Mouse (Mus musculus) MEL (cell line): ENCODE measurements at regions not wholly inside any gene's neighbourhood (a gene's known extent, or its start where the extent isn't known, plus 50 kb on each side); places are given as distances from the start of the nearest gene placed in this dataset.

Experiments used
- DNase-seq: peaks from one replicate; pipeline ENCODE4 v3.0.0; 2011; ENCODE audit warnings: low read depth, low spot score
- H3K27ac ChIP-seq: 2 replicates; pipeline ENCODE4 v1.5.1; 2012; ENCODE audit warnings: low read depth, mild to moderate bottlenecking, control low read depth, low read length, moderate library complexity; ENCODE audit not compliant: control insufficient read depth
- H3K27me3 ChIP-seq, 2 experiments: fragments of 150-350 bp in 1 of 2; sonication (generic) in 1 of 2; 2 replicates each; pipeline ENCODE4 v1.6.1; 2012; ENCODE audit warnings: low read length in 2 of 2, mild to moderate bottlenecking in 2 of 2, improper control_type of control experiment in 1 of 2, moderate library complexity in 1 of 2; ENCODE audit not compliant: insufficient read depth in 2 of 2, control insufficient read depth in 1 of 2
- H3K36me3 ChIP-seq, 2 experiments: 2 replicates each; pipeline ENCODE4 v1.6.1; 2012 to 2014; ENCODE audit warnings: low read length in 2 of 2, improper control_type of control experiment in 1 of 2, inconsistent platforms in 1 of 2, mild to moderate bottlenecking in 1 of 2; ENCODE audit not compliant: insufficient read depth in 2 of 2, control insufficient read depth in 1 of 2
- H3K4me1 ChIP-seq, 2 experiments: fragments of 150-350 bp in 1 of 2; sonication (generic) in 1 of 2; 2 replicates each; pipeline ENCODE4 v1.6.1; 2012; ENCODE audit warnings: low read length in 2 of 2, improper control_type of control experiment in 1 of 2, mild to moderate bottlenecking in 1 of 2; ENCODE audit not compliant: insufficient read depth in 2 of 2, control insufficient read depth in 1 of 2
- H3K4me3 ChIP-seq, 2 experiments: fragments of 150-350 bp in 1 of 2; sonication (generic) in 1 of 2; 2 replicates each; pipeline ENCODE4 v1.5.1; 2012; ENCODE audit warnings: low read depth in 2 of 2, low read length in 2 of 2, mild to moderate bottlenecking in 2 of 2, moderate library complexity in 2 of 2, control low read depth in 1 of 2, improper control_type of control experiment in 1 of 2; ENCODE audit not compliant: control insufficient read depth in 1 of 2, insufficient read depth in 1 of 2
- H3K79me2 ChIP-seq: 2 replicates; pipeline ENCODE4 v1.6.1; 2012; ENCODE audit warnings: mild to moderate bottlenecking, low read length, moderate library complexity; ENCODE audit not compliant: control insufficient read depth, poor library complexity, insufficient read depth
- H3K9ac ChIP-seq: 2 replicates; pipeline ENCODE4 v1.6.1; 2012; ENCODE audit warnings: low read depth, mild to moderate bottlenecking, control low read depth, low read length, moderate library complexity; ENCODE audit not compliant: control insufficient read depth, poor library complexity, severe bottlenecking
- H3K9me3 ChIP-seq: fragments of 150-350 bp; sonication (generic); replicated peaks from 2 replicates; pipeline ENCODE4 v1.6.1; 2012; ENCODE audit warnings: mild to moderate bottlenecking, low read length, improper control_type of control experiment, moderate library complexity; ENCODE audit not compliant: insufficient read depth
- CHD1 ChIP-seq: IDR thresholded peaks from 2 replicates; pipeline ENCODE4 v1.6.1; 2012; ENCODE audit warnings: low read depth, mild to moderate bottlenecking, inconsistent platforms, low read length, improper control_type of control experiment
- ELF1 ChIP-seq: IDR thresholded peaks from 2 replicates; pipeline ENCODE4 v1.6.1; 2014; ENCODE audit warnings: low read depth, mild to moderate bottlenecking, inconsistent platforms, low read length, improper control_type of control experiment, moderate library complexity
- EP300 ChIP-seq, 2 experiments: IDR thresholded peaks; 2 replicates each; pipeline ENCODE4 v1.6.1; 2011; ENCODE audit warnings: improper control_type of control experiment in 2 of 2, low read length in 2 of 2, low read depth in 1 of 2, mild to moderate bottlenecking in 1 of 2
- GABPA ChIP-seq: IDR thresholded peaks from 2 replicates; pipeline ENCODE4 v1.6.1; 2012; ENCODE audit warnings: low read depth, mild to moderate bottlenecking, inconsistent platforms, low read length, improper control_type of control experiment, moderate library complexity
- JUND ChIP-seq: IDR thresholded peaks from 2 replicates; pipeline ENCODE4 v1.6.1; 2011; ENCODE audit warnings: low read depth, mild to moderate bottlenecking, improper control_type of control experiment, low read length
- MAFK ChIP-seq: IDR thresholded peaks from 2 replicates; pipeline ENCODE4 v1.6.1; 2011; ENCODE audit warnings: low read depth, mild to moderate bottlenecking, low read length, improper control_type of control experiment, borderline replicate concordance
- MAX ChIP-seq: IDR thresholded peaks from 2 replicates; pipeline ENCODE4 v1.6.1; 2011; ENCODE audit warnings: low read length, improper control_type of control experiment
- MEF2A ChIP-seq: IDR thresholded peaks from 2 replicates; pipeline ENCODE4 v1.6.1; 2014; ENCODE audit warnings: low read depth, mild to moderate bottlenecking, inconsistent platforms, low read length, improper control_type of control experiment; ENCODE audit not compliant: poor library complexity, insufficient replicate concordance, severe bottlenecking; ENCODE audit errors: extremely low read depth
- MXI1 ChIP-seq: IDR thresholded peaks from 2 replicates; pipeline ENCODE4 v1.6.1; 2011; ENCODE audit warnings: mild to moderate bottlenecking, low read depth, low read length, improper control_type of control experiment
- MYB ChIP-seq: IDR thresholded peaks from 2 replicates; pipeline ENCODE4 v1.6.1; 2011; ENCODE audit warnings: mild to moderate bottlenecking, low read depth, low read length, improper control_type of control experiment
- NRF1 ChIP-seq: IDR thresholded peaks from 2 replicates; pipeline ENCODE4 v1.6.1; 2014; ENCODE audit warnings: low read depth, mild to moderate bottlenecking, inconsistent platforms, low read length, improper control_type of control experiment, moderate library complexity; ENCODE audit not compliant: poor library complexity, insufficient read depth, severe bottlenecking
- POLR2A ChIP-seq, 2 experiments: IDR thresholded peaks; 2 replicates each; pipeline ENCODE4 v1.6.1; 2011 to 2012; ENCODE audit warnings: low read length in 2 of 2, mild to moderate bottlenecking in 2 of 2, control low read depth in 1 of 2, improper control_type of control experiment in 1 of 2, low read depth in 1 of 2, moderate library complexity in 1 of 2; ENCODE audit not compliant: control insufficient read depth in 1 of 2, insufficient read depth in 1 of 2, poor library complexity in 1 of 2
- POLR2AphosphoS5 ChIP-seq: IDR thresholded peaks from 2 replicates; pipeline ENCODE4 v1.6.1; 2012; ENCODE audit warnings: low read depth, borderline replicate concordance, mild to moderate bottlenecking, inconsistent platforms, low read length, moderate library complexity, mixed read lengths
- RCOR1 ChIP-seq: IDR thresholded peaks from 2 replicates; pipeline ENCODE4 v1.6.1; 2012; ENCODE audit warnings: low read depth, mild to moderate bottlenecking, inconsistent platforms, low read length, improper control_type of control experiment
- TAL1 ChIP-seq: IDR thresholded peaks from 2 replicates; pipeline ENCODE4 v1.6.1; 2012; ENCODE audit warnings: mild to moderate bottlenecking, inconsistent platforms, low read length, moderate library complexity, mixed read lengths
- USF1 ChIP-seq: IDR thresholded peaks from 2 replicates; pipeline ENCODE4 v1.6.1; 2014; ENCODE audit warnings: low read depth, mild to moderate bottlenecking, inconsistent platforms, low read length, improper control_type of control experiment, moderate library complexity
- USF2 ChIP-seq, 2 experiments: IDR thresholded peaks; 2 replicates each; pipeline ENCODE4 v1.6.1; 2011 to 2012; ENCODE audit warnings: improper control_type of control experiment in 2 of 2, low read length in 2 of 2, borderline replicate concordance in 1 of 2, inconsistent platforms in 1 of 2, low read depth in 1 of 2, mild to moderate bottlenecking in 1 of 2; ENCODE audit not compliant: insufficient read depth in 1 of 2
- ZC3H11A ChIP-seq: IDR thresholded peaks from 2 replicates; pipeline ENCODE4 v1.6.1; 2012; ENCODE audit warnings: low read depth, mild to moderate bottlenecking, inconsistent platforms, low read length, improper control_type of control experiment
- ZNF384 ChIP-seq: IDR thresholded peaks from 2 replicates; pipeline ENCODE4 v1.6.1; 2012; ENCODE audit warnings: low read depth, mild to moderate bottlenecking, inconsistent platforms, low read length, improper control_type of control experiment

- no peak for TF ChIP-seq ELF1
These were observed 92.0 kb downstream of the Tmem121 start (continued) for GRCm38 (mm10) chr12:113277741-113278140.

- Histone ChIP-seq H3K79me2 (no peaks in the 10 kb centered on the region), H3K4me3 (no peak overlapping the region), H3K36me3 (no peaks in the 10 kb centered on the region), H3K27ac (no peak overlapping the region), H3K9ac (no peak overlapping the region), H3K4me1 (no peaks in the 10 kb centered on the region), H3K27me3 (no peaks in the 10 kb centered on the region), H3K9me3 (no peaks in the 10 kb centered on the region; the same call in 1 of the 2 replicates)
- TF ChIP-seq MXI1 (no peak), CHD1 (no peak), USF1 (no peak), NRF1 (no peak), MEF2A (no peak), TAL1 (no peak), POLR2A (IDR thresholded peaks at IDR 0.05; ENCODE audit: control insufficient read depth in 1 of 2, insufficient read depth in 1 of 2, low read depth in 1 of 2, low read length in 2 of 2, poor library complexity in 1 of 2) (no peak), ZNF384 (no peak), ELF1 (no peak), MYB (no peak), POLR2AphosphoS5 (no peak), GABPA (no peak), ZC3H11A (no peak), EP300 (IDR thresholded peaks at IDR 0.05; ENCODE audit: low read depth in 1 of 2, low read length in 2 of 2) (no peak), USF2 (IDR thresholded peaks at IDR 0.05; ENCODE audit: borderline replicate concordance in 1 of 2, insufficient read depth in 1 of 2, low read depth in 1 of 2, low read length in 2 of 2) (no peak)
- DNase-seq = no peak
These were observed 106.5 kb downstream of the Tmem121 start for GRCm38 (mm10) chr12:113292029-113292809.

GRCm38 (mm10) chr12:113295924-113296323 is 110.2 kb downstream of the Tmem121 start:
- TF ChIP-seq CHD1 (no peak), USF1 (no peak), MAFK (no peak), MAX (no peak), JUND (no peak), RCOR1 (no peak)
- no peaks in the 10 kb centered on the region for H3K9me3 ChIP-seq

More at GRCm38 (mm10) chr12:113295924-113296323, 110.2 kb downstream of the Tmem121 start:
- Histone ChIP-seq H3K9ac (no peak overlapping the region), H3K4me3 (no peak overlapping the region), H3K79me2 (no peaks in the 10 kb centered on the region), H3K27me3 (no peaks in the 10 kb centered on the region), H3K36me3 (no peaks in the 10 kb centered on the region), H3K4me1 (no peaks in the 10 kb centered on the region), H3K27ac (no peak overlapping the region)
- no peak for DNase-seq
